Mouse (Mus musculus) layer of hippocampus, adult 11-12 months (tissue): ENCODE data around the gene Ccl21b.
"Not testable (repeated sequence)": the region's sequence is repeated elsewhere in the genome, so short reads cannot be mapped to it uniquely, and the experiment has no call there.

Source experiments
- DNase-seq: peaks from one replicate; pipeline ENCODE4 v3.0.0; 2022; ENCODE audit warnings: low spot score

Ccl21b gene

GRCm38 (mm10) chr4:42255467-42255866 lies at the start of gene Ccl21b:
TSS of gene Ccl21b (plus strand) at chr4:42255767.
- not testable (repeated sequence) for DNase-seq

- DNase-seq, result not testable (repeated sequence)
These were observed 15.2 kb upstream of the Ccl21b start, which contains the start of gene Gm10600 for GRCm38 (mm10) chr4:42240339-42240738. TSS of gene Gm10600 (plus strand) at chr4:42240639.

GRCm38 (mm10) chr4:42293967-42294366 lies 38.4 kb downstream of the Ccl21b start, which contains the start of gene Gm21953:
TSS of gene Gm21953 (plus strand) at chr4:42294267.
- not testable (repeated sequence) for DNase-seq
